Mouse (Mus musculus) fat pad, adult 2 months (tissue): ENCODE measurements at regions not wholly inside any gene's neighbourhood (a gene's known extent, or its start where the extent isn't known, plus 50 kb on each side); places are given as distances from the start of the nearest gene placed in this dataset.

Source experiments
- DNase-seq: peaks from one replicate; pipeline ENCODE4 v3.0.0-alpha.2; 2011; ENCODE audit warnings: low read depth, low spot score; ENCODE audit errors: extremely low read depth

DNA sequence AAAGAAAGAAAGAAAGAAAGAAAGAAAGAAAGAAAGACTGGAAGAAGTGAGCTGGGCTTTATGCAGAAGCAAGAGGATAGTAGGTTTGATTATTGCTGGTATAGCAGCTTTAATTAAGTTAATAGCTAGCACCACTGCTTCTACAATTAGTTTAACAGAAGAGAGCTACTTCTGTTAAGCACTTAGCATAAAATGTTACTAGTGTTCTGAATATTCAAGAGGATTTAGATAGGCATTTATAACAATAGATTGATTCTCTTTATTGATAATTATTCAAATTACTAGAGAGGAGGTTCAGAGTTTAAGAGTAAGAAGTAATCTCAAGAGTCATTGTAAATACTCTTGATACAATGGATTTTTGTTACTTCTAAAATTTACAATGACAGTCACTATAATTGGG lies 346.1 kb upstream of the Pdgfd start:
- DNase-seq = no peak

- DNase-seq = no peak
Observed at GRCm38 (mm10) chr9:5828871-5829270, 339.5 kb upstream of the Pdgfd start.

- peak; percentile 11 for DNase-seq
Observed at GRCm38 (mm10) chr9:5842381-5842780, 326.0 kb upstream of the Pdgfd start.

DNA sequence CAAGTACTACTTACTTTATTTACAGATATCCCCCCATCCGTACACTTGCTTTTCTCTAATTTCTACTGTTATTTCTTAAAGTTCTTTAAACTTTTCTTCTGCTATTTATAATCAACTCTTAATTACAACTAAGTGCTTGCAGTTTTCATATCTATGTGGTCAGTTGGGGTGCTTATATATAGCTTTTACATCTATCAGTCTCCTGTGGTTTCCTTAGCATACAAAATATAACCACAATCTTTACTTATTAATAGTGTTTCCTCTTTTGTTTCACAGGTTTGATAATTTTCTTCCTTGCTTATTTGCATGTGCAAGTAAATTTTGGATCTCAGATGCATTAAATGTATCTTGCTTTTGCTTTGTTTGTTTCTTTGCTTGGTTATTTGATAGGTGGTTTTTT lies 288.7 kb upstream of the Pdgfd start:
- no peak for DNase-seq

- no peak for DNase-seq
Observed at GRCm38 (mm10) chr9:5922526-5922925, 245.9 kb upstream of the Pdgfd start.

- no peak for DNase-seq
Observed at GRCm38 (mm10) chr9:5928166-5928850, 240.1 kb upstream of the Pdgfd start.

GRCm38 (mm10) chr9:5972292-5972691 lies 196.1 kb upstream of the Pdgfd start:
- no peak for DNase-seq
